Comparison of ENCODE assay signal across 18 mouse cellular contexts in genomic region chr12:71938513-71938912, GRCm38 (mm10).
DNase-seq lines count a peak whose midpoint lies in the region; ATAC-seq lines count a peak whose summit lies in the region.
"Had no signal": no experiment of that assay in that cellular context is flagged by ENCODE, and none has a peak within 500 bp of the region (broad histone marks: within the 10 kb centered on the region; RNA-seq: fewer than 3 reads in every experiment).

No protein-coding gene starts in this region.

- peaks cover 25% of the 10 kb centered on the region for H3K36me3 ChIP-seq in heart, embryonic 15.5 days
- peaks cover 9% of the 10 kb centered on the region for H3K36me3 ChIP-seq in forebrain, embryonic 15.5 days

- H3K9ac ChIP-seq in heart, embryonic 15.5 days: no peak overlapping the region
- H3K9ac ChIP-seq in forebrain, embryonic 15.5 days (replicated peaks): no peak overlapping the region
- H3K9ac ChIP-seq: limb, embryonic 15.5 days had no signal

- no peaks in the 10 kb centered on the region for H3K27me3 ChIP-seq in heart, embryonic 15.5 days
- H3K27me3 ChIP-seq in forebrain, embryonic 15.5 days: no peaks in the 10 kb centered on the region
- H3K27me3 ChIP-seq: limb, embryonic 15.5 days had no signal

- H3K27ac ChIP-seq in heart, embryonic 15.5 days: peak overlapping the region; percentile 95
- no peak overlapping the region for H3K27ac ChIP-seq in forebrain, embryonic 15.5 days (replicated peaks)
- H3K27ac ChIP-seq: limb, embryonic 15.5 days had no signal

- H3K4me1 ChIP-seq in heart, embryonic 15.5 days (replicated peaks): peaks cover 68% of the 10 kb centered on the region
- peaks cover 12% of the 10 kb centered on the region for H3K4me1 ChIP-seq in forebrain, embryonic 15.5 days

- no peak overlapping the region for H3K4me3 ChIP-seq in heart, embryonic 15.5 days
- no peak overlapping the region for H3K4me3 ChIP-seq in forebrain, embryonic 15.5 days
- H3K4me3 ChIP-seq: limb, embryonic 15.5 days had no signal

- WGBS in heart, embryonic 15.5 days: 45% methylated on average over 5 of the region's 5 CpGs
- WGBS in forebrain, embryonic 15.5 days: 83% methylated on average over 5 of the region's 5 CpGs

- no peaks in the 10 kb centered on the region for H3K9me3 ChIP-seq in heart, embryonic 15.5 days (replicated peaks)
- H3K9me3 ChIP-seq in forebrain, embryonic 15.5 days: no peaks in the 10 kb centered on the region
- H3K9me3 ChIP-seq: limb, embryonic 15.5 days had no signal

- H3K4me2 ChIP-seq in heart, embryonic 15.5 days: peak overlapping the region; percentile 36
- H3K4me2 ChIP-seq in forebrain, embryonic 15.5 days (replicated peaks): no peak overlapping the region
- H3K4me2 ChIP-seq: limb, embryonic 15.5 days had no signal

- ATAC-seq in cerebellum, adult (ENCODE audit: insufficient number of reproducible peaks, low FRiP score, low TSS enrichment): 0 out of 2 replicates have a peak, but pooled peaks have one; percentile 24
- ATAC-seq in heart, embryonic 15.5 days (replicated peaks; ENCODE audit: insufficient number of reproducible peaks, insufficient read depth, low FRiP score, low read depth): peak; percentile 78
- ATAC-seq in forebrain, embryonic 15.5 days (replicated peaks): no peak
- ATAC-seq: forebrain, embryonic 16.5 days had no signal

- no peak for DNase-seq in cerebellum, postnatal 25 days
- peak; percentile 21 for DNase-seq in left cerebral cortex, postnatal 4 days
- DNase-seq in left cerebral cortex, postnatal 14 days (ENCODE audit: low spot score in 2 of 2): no peak
- no peak for DNase-seq in embryo, embryonic 11 days
- DNase-seq in adrenal gland, adult 18-20 months (ENCODE audit: low spot score in 2 of 2): no peak
- DNase-seq: adrenal gland, postnatal 14 days; cerebellum, adult 9-10 months; gastrocnemius, postnatal 14 days; lung, adult 2 months; lung, postnatal 4 days; midbrain, embryonic 14.5 days; right cerebral cortex, postnatal 4 days; thymus, adult 18-20 months had no signal

- intact Hi-C loops in left cerebral cortex, postnatal 4 days (cut with DNase I): no loop called here
- intact Hi-C loops in left cerebral cortex, postnatal 14 days (cut with DNase I): loop anchor here (5.0 kb wide), 1 partner anchor 106 kb away; the partner anchor contains the start of gene Daam1
